Mouse (Mus musculus): ENCODE results near the gene Stam2.

The Stam2 gene

DNA sequence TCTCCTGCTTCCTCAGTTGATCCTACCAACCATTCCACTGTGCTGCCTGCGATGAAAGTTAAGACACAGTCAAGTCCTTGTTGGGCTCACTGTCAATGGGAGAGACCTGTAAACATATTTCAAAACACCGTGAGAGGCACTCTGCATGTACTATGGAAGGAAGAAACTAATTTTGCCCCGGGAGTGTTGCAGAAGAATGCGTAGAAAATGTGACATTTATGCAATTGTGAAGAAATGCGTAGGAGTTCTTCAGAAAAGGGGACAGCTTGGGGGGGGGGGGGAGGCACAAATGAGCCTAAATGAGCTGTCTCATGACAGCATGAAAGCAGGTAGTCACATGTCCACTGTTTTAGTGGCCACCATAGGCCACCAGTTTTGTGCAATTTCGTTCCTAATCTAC lies 90.5 kb downstream of the Stam2 start:
- no peak for DNase-seq (ENCODE audit: low spot score in 2 of 2)

DNA sequence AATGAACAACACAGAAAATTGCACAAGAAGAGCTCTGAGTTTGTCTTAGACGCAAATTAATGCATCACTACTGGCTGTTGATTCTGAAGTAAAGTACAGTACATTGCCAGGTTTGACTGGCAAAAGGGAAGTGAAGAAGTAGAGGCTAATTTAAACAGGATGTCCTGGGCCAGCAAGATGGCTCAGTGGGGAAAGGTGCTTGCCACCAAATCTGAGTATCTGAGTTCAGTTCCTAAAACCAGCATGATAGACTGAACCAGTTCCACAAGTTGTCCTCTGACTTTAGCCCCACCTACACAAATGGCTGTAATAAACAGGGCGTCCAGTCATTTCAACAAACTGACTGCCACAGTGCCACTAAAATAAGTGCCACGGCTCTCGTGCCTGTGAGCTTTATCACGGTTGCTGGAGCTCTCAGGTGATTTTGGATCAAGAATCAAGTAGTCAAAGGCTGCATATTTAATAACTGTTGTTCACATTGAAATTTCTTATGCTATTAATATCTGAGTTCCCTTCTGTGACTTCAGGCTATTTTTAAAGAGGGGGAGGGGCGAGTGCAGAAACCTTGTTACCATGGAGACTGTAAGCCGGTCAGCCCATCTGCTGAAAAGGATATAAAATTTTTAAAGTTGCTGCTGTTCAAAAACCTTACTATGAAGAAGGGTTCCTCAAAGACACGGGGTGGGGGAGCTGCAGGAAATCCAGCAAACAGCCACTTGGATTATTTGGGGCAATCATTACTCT lies 94.7 kb downstream of the Stam2 start:
- no peak for DNase-seq (ENCODE audit: low spot score in 2 of 2)

DNA sequence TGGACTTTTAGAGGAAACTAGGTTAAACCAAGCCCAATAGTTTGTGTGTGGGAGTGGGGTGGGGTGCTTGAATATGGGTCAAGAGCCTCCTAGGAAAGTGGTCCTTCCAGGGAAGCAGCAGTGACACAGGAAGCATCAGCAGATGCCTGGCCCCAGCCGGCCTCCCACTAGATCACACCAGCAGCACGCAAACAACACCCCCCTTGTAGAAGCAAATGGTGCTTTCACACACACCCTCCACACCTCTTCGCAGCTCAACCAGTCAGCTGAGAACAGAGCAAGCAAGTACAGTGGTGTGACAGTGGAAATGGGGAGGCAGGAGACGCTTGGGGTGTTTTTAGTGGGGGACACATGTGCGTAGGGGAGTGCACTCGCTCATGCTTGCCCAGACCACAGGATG lies 98.4 kb downstream of the Stam2 start:
- DNase-seq (ENCODE audit: low spot score in 2 of 2): no peak
